Mouse (Mus musculus) layer of hippocampus, postnatal 14 days (tissue): ENCODE measurements around the gene H2-DMa. TPM values are rescaled to one million over a fixed set of nuclear protein-coding genes. Genes with fewer than 3 reads are reported as not detected.
A peak's percentile ranks its signal among the peaks of the same experiment; 100 is the strongest.

Experiments used
- DNase-seq, 2 experiments: peaks; one replicate each; pipeline ENCODE4 v3.0.0; 2021 to 2022; ENCODE audit warnings: low spot score in 2 of 2, mixed read lengths in 1 of 2
- total RNA-seq, 2 experiments: library from RNA; stranded (reverse); gene quantifications; 2 replicates each; pipeline ENCODE4 v1.2.3; 2021

The H2-DMa gene
- total RNA-seq, 2 experiments from 2014 or later, result 36.8 to 38.0 TPM

DNA sequence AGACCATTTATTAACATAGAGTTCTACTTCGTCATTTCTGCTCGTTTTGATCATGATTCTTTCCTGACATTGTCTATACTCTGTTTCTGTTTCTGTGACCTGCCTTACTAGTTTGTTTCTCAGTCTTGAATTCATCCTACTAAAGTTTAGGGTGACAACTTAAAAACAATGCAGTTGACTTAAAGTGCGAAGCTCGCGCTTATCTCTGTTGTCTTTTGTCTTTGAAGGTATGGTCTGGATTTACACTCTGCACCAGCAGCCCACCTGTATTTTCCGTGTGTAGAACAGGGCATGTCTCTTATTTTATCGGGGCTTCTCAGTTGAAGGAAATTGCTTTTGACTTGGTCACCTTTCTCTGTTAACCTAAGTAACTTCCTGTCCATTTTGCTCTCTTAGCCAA lies 3.8 kb downstream of the H2-DMa start:
- no peak for DNase-seq

DNA sequence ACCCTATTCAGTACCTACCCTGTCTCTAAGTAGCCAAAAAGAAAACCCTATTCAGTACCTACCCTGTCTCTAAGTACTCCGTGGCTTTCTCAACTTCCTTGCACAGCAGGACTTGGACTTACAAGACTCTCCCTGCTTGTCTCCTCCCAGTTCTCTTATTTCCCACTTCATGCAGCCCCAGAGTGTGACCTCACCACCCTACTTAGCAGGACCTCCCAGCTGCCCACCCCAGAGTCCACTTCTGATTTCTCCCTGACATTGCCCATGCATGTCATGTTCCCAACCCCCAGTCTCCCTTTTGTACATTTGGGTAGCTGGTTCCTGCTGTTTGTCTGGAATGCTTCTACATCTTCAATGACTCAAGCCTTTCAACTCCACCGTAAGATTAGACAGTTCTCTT lies 4.2 kb downstream of the H2-DMa start:
- no peak for DNase-seq

DNA sequence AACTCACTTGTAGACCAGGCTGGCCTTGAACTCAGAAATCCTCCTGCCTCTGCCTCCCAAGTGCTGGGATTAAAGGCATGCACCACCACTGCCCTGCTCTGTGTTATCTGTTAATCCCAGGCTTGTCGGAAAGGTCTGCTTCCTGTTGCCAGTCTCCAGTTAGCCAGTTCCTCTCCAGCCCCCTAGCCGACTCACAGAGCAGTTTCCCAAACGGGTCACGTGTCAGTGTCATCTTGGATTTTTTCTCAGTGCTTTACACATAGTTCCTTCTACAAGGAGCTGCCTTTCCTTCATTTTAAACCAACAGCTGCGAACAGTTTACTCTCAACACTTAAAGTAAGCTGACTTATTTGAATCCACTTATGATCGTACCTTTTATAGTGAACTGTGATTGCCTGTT lies 5.3 kb downstream of the H2-DMa start:
- no peak for DNase-seq

DNA sequence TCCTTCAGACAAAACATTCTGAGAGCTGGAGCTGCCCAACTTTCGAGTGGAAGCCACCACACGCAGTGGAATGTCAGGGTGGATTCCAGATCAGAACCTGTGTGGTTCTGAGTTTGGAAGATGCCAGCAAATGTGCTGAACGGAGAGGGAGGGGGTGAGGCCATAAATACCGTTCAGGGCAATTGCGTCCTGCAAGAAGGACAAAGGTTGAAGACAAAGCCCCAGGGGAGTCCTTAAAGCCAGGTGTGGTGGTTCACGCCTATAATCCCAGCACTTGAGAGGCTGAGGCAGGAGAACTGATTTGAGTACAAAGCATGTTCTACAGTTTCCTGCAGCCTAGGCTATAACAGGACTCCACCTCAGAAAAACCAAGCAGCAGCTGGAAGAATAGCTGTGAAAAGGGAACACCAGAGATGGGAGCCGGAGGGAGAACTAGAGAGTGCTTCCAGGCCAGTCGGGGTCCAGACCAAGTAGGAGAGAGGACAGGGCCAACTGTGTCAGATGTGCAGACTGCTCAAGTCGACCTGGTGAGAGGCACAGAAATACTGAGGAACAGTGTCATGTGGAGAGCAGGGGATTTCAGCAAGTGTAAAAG lies 7.6 kb downstream of the H2-DMa start:
- no peak for DNase-seq

DNA sequence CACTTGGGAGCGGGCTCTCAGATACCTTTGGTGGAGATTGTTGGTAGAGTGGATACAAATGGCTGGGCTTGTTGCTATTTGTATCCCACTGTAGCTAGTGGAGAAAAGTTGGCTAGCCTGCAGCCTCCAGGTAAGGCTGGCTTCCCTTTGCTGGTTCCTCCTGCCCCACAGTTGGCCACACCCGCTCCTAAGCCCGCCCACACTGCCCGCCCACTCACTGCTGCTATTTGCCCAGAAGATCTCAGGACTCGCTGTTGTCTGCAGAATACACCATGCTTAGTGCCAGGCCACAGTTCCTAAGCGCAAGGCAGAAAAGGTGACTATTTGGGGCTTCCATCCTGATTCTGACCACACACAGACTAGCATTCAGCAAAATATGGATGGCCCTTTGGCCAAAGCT lies 8.1 kb downstream of the H2-DMa start:
- no peak for DNase-seq

DNA sequence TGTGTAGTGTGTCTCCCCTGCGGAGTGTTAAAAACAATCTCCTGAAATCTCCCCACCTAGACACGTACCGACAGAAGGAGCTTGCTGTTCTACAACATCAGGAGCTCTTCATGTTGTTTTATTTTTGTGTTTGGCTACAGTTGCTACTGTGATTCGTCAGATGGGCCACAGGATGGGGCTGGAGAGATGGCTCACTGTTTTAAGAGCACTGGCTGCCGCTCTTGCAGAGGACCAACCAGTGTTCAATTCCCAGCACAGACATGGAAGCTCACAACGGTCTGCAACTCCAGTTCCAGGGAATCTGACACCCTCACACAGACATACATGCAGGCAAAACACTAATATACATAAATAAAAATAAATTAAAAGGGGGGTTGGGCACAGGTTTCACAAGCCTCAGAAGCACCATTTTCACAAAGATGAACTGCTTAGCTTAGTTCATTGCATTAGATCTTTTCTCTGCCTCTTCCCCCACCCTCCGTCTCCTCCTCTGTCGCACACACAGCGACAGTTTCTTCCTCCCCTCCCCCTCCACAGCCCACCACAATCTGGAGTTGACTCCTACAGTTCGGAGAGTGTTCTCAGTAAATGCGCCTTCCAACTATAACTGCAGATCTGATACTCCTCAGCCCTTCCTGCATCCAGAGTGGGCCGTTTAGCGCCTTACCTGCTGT lies 9.1 kb downstream of the H2-DMa start:
- no peak for DNase-seq

DNA sequence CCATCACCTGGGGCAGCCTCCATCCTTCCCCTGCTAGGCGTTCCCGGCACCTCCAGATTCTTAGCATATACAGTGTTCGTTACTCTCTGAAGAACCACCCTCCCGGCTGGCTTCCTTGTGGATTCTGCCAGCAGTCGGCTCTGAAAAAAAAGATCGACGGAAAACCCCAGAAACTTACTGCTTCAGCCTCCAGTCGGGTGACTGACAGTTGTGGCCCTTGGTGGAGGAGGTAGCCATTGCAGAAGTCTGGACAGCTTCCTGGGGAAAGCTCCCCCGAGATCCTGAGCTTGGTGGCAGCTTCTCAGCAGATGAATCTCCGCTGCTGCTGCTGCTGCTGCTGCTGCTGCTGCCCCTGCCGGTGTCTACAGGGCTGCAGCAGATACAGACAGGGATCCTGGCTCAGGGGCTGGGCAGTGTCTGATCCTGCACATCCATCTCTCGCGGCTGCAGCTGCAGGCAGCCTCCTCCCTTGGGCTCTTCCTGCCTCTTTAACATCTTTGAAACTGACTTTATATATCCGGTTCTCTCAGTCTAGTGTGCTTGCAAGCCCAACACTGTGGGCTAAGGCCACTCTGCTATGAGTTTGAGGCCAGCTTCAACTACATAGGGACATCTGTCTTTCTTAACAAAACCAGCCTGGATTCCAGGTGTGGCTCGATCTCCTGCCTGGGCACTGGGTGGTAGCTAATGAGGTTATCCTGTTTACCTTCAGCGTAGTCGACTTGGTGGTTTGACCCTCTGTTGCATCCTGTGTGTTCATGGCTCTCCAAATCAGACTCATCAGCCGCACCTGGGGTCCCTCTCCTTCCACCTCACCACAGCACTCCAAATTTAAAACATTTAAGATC lies 9.8 kb downstream of the H2-DMa start:
- no peak for DNase-seq

DNA sequence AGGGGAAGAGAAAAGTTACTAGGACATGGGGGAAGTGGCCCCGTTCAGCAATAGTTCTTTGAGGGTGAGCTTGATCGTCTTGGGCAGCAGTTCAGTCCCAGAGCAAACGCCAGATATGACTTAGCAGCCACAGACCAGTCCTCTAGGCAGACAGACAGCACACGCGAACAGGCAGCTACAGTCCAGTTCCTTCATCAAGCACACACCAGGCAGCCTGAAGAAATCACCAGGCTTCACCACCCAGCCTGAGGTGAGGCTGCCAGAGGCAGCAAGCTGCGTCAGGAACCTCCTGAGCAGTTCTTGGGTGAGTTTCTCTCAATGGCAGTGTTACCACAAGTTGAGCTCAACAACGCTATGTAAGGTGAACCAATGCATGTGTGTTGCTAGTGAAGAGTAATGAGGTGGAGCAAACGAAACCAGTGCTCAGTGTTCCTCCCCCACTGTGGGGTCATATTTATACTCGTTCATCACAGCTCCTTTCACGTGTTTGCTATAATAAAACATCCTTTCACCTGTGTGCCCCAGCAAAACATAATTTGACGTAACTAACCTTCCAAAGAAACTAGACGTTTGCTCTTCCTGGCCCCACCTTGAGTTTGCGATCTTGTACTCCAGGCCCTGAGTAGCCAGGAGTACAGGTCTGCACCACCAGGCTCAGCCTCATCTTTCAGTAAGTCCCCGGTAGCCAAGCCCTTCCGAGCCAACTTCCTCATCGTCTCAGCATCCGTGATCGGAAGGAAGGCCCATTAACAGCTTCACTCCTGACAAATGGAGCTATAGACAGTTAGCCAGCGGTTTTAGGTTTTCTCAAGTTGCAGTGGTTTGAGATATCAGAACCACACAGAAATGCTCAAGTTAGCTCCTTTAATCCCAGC lies 11.0 kb downstream of the H2-DMa start:
- DNase-seq, result no peak

DNA sequence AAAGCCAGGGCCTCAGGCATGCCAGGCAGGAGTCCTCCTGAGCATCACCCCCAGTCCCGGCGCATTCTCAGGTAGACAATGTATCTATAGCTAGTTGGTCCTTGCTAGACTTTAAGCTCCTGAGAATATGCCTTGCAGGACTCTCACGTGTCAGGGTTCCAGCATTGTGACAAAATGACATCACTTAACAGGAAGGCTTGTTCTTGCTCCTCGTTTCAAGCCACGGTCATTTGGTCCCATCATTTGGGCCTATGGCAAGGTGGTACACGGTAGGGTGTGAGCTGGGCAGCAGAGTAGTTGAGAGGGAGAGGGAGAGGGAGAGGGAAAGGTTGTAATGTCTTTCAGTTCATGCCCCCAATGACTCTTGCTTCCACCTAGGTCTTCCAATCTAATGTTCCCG lies 12.6 kb downstream of the H2-DMa start:
- DNase-seq, result no peak

DNA sequence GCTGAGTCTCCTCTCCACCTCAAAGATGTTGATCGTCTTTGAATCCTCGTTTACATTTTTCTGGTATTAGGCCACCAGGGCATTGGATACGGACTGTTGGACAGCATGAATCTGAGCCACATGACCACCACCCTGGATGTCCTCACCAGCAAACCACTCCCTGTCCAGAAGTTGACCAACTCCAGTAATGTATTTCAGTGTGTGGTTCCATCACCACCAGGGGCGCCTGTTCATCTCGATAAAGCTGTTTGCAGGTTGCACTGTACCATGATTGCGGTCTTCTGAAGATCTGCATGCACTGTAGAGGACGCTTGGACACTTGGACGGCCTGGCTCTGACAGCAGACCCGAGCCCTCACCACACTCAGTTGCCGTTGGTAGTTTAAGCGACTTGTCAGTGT lies 13.9 kb downstream of the H2-DMa start:
- no peak for DNase-seq

DNA sequence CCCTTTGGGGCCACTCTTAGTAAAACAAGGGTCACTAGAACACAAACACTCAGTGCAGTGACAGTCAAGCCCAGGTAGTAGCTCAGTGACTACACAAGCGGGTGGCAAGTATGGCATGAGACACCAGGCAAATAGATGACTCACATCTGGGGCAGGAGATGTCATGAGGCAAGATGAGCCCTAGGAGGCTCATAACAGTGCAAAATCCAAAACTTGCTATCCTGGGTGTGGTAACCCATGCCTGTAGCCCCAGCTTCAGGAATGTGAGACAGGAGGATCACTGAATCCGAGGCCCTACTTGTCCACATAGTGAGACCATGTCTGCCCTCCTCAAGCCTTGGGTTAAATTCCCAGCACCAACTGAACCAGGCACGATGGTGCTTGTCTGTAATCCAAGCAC lies 15.1 kb downstream of the H2-DMa start:
- no peak for DNase-seq

DNA sequence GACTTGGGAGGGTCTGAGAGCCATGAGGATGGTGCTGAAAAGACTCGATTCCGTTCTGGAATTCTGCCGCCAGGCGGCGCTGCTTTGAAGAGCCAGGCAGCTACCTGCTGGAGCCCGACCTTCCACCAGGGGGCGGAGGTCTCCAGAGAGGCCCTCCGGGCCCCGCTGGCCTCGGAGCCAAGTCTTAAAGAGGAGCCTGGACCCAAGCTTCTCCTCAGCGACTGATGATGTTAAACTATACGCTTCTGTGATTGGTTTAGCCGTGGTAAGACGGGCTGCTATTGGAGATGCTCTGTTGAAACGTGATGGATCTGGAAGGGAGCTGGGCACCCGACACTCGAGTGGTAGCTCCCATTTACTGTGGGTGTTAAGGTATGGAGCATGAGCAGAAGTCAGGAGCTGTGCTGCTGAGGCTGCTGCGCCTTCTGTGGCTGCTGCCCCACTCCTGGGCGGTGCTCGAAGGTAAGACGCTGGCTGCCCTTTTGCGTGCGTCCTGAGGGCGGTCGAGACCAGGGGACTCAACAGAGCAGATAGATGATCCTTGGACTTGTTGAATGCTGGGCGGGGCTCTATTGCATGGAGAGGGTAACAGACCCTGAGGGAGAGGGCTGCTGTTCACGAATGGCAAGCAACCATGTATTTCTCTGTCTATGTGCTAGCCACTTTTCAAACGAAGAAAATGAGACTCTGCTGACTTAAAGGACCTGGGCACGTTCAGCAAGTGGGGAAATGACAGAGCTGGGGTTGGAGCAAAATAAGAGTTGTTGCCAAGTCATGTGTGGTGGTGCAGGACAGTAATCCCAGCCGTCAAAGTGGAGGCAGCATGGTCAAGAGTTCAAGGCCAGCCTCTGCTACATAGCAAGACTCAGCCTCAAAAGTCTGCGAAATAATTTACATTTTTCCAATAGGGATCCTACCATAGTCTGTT lies 16.2 kb downstream of the H2-DMa start:
- DNase-seq, result peak; percentile 98 to 99

DNA sequence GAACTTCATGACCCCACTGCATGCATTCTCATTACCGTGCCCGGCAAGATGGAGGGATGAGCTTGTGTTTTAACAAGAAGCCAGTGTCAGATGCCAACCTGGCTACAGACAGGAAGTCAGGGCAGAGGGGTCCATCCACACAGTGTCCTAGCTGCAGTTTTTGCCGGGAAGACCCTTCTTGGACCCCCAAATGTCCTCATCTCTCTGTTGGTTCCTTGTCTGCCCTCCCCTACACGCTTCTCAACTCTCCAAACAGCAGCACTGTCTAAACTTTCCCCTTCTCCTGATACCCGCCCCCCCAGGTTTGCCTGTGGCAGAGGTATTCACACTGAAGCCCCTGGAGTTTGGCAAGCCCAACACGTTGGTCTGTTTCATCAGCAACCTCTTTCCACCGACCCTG lies 18.3 kb downstream of the H2-DMa start:
- no peak for DNase-seq

DNA sequence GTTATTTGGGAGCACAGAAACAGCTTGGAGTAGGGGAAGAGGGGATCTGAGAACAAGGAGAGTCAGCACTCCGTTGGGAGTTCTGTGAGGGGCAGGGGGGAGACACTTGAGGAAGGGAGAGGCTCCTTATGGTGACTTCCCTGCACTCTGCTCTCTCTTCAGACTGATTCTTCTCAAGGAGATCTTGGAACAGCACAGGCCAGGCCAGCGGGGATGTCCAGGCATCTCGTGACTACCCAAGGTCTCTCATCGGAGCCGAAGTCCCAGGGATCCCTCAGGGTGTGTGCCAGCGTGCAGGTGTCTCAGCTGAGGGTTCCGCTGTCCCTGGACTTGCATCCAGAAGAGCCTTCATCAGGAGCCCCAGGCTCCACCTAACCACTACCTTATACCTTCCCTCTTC lies 19.3 kb downstream of the H2-DMa start:
- no peak for DNase-seq

DNA sequence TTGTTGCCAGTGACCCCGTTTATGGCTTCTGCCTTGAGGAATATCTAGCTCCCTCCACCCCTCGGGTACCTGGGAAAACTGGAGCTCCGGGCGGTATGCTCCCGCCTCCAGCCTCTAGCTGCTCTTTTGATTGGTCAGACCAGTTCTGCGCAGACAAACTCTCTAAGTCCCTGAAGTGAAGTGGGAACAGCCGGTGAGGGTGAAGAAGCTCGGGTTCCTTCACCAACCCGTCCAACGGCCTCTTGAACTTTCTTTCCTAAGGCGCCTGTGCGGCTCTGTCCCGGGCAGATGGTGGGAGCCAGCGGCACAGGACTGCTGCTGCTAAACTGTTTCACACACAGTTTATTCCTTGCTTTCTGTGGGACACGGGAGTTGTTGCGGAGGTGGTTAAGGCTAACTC lies 20.1 kb downstream of the H2-DMa start:
- peak in 1 of 2 experiments; percentile 19 for DNase-seq

DNA sequence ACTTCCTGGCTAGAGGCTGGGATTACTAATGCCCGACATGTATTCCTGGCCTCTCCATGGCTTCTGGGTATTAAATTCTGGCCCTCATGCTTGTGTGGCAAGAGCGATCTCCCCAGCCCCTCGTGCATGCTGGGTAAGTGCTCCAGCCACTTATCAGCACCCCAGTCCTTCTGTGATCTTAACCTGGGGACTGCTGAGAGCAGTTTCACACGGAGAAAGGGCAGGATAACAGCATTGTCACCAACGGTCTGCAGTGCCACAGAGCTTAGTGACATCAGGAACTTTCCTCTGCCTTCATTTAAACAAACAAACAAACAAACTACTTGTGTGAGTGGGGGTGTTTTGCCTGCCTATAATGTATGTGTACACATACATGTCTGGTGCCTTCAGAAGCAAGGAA lies 20.9 kb downstream of the H2-DMa start:
- no peak for DNase-seq

DNA sequence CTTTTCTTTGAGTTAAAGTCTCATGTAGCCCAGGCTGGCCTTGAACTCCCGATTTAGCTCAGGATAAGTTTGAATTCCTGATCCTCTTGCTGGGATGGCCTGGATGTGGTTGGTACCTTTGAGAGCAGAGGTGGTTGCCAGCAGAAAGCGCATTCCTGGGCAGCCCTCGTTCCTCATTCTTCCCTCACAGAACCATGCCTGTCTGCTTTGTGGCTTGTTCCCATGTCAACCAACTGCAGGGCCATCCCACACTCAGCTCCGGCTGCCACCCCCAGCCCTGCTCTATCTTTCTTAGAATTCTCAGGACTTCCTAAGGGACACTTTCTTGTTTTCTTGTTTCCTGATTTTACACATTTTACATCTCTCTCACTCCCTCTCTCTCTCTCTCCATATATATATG lies 22.1 kb downstream of the H2-DMa start:
- DNase-seq, result no peak

DNA sequence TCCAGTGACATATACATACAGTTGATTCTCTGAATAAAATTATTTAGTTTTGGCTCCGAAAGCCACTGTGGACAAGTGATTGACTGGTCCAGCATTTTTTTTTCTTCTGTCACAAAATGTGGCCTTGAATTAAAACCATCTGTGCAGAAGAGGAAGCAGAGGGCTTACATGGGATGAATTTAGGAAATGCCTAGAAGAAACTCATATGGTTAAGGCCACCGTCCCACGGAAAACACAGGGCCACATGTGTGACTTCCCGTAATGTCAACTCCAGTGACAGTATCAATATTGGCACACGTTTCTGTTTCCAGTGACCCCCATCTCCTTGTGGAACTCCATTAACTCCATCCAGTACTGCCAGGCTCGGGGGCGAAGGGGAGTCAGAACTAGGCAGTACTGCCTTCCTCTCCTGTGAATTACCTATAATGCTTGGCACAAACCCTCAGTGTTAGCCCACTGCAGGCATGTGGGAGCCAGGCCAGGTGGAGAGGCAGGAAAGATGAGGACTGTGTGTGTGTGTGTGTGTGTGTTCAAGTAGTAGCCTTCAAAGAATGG lies 23.2 kb downstream of the H2-DMa start:
- no peak for DNase-seq

DNA sequence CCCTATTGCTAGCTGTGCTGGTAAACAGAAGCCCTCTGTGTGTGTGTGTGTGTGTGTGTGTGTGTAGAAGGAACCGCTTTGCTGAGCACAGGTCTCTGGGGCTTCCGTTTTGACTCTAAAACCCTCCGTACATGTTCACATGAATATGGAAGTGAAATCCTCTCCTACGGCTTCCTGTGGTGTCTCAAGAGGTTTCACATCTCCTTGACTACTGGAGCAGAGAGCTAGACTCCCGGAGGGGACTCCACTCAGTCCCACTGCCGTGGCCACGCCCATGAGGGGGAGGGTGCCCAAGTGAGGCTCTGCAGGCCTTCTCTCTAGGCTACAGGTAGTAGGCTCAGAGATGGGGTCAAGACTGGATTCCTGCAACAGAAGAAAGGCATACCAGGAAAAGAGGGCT lies 23.7 kb downstream of the H2-DMa start, which contains the start of gene H2-DMb2:
Gene H2-DMb2 (plus strand): TSS at position 275 of the 400 bp plus-strand sequence.
- DNase-seq, result no peak

DNA sequence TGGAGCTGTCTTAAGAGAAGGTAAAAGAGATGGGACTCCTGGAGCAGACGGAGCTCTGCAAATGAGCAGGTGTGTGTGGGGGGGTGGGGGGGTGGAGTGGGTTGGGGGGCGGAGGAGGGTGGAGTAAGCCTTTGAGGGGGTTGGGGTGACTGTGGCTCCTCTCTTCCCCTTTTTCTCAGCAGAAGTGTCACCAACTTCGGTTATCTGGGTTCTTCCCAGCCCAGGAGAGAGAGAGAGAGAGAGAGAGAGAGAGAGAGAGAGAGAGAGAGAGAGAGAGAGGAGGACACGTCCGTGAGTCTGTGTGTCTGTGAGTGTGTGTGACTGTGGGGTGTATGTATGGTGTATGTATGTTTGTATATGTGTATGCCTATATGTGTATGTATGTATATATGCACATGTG lies 24.1 kb downstream of the H2-DMa start:
- DNase-seq, result no peak
